Mouse (Mus musculus): ENCODE measurements around the gene Actr5. TPM values are rescaled to one million over a fixed set of nuclear protein-coding genes. Genes with fewer than 3 reads are reported as not detected.

Actr5 gene
- polyA plus RNA-seq, 1 experiment, result 6.4 TPM

- Histone ChIP-seq H3K36me3 (ENCODE audit: control insufficient read depth, insufficient read depth, low read length) (no peaks in the 10 kb centered on the region), H3K4me3 (ENCODE audit: insufficient read depth, low read depth, low read length) (no peak overlapping the region), H3K27ac (ENCODE audit: insufficient read depth, low read depth, low read length) (no peak overlapping the region), H3K27me3 (replicated peaks; ENCODE audit: control insufficient read depth, insufficient read depth, low read length) (no peaks in the 10 kb centered on the region), H3K4me1 (ENCODE audit: control insufficient read depth, insufficient read depth, low read length) (peaks cover 18% of the 10 kb centered on the region; the same call in 1 of the 2 replicates)
- DNase-seq, result no peak
- TF ChIP-seq POLR2A (IDR thresholded peaks at IDR 0.05; ENCODE audit: low read depth, low read length), result no peak
- TF ChIP-seq CTCF (conservative IDR thresholded peaks at IDR 0.05; ENCODE audit: insufficient read depth, insufficient read length, low read depth, low read length), result no peak
- 84% methylated on average over 10 of the region's 10 CpGs for WGBS
Measured at GRCm38 (mm10) chr2:158680357-158680889, 55.7 kb downstream of the Actr5 start.

DNA sequence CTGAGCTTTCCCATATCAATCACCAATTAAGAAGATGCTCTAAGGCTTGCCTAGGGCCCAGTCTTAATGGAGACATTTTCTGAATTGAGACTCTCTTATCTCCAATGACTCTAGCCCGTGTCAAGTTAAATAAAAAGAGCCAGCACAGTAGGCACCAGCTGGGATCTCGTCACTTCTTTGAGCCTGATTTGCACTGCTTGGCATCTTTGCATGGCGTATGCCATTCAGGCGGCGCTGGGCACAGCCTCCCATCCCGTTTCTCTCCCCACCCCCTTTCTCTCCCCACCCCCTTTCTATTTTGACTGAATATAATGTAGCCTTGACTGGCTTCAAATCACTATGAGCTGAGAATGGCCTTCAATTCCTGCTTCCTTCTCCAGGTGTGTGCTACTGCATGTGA is 57.0 kb downstream of the Actr5 start:
- no peak overlapping the region for H3K4me3 ChIP-seq (ENCODE audit: insufficient read depth, low read depth, low read length)
- TF ChIP-seq POLR2A (IDR thresholded peaks at IDR 0.05; ENCODE audit: low read depth, low read length), result no peak
- TF ChIP-seq CTCF (conservative IDR thresholded peaks at IDR 0.05; ENCODE audit: insufficient read depth, insufficient read length, low read depth, low read length), result no peak

DNA sequence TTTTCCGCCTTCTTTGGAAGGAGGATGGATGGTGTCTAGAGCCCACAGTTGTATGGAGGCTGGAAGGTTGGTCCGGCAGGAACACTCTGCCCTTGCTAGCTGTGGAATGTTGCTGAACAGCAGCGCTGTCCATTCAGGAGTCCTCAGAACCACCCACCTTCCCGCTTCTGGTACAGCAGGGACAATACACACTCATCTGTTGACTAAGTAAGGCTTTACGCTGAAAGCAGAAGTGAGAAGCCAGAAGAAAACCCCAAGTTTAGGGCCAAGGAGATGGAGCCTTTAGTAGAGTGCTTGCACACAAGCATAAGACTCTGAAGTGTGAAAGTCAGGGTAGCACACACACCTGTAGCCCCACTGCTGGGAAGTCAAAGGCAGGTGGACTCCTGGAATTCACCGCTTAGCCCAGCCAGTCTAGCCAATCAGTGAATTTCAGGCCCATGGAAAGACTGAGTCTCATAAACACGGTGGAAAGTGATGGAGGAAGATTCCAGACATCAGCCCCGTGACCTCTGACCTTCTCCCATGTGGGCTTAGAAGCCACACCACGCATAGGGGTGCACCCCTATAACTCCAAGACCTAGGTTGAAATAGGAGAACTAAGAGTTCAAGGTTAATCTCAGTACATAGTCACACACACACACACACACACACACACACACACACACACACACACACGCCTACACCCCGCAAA is 57.8 kb downstream of the Actr5 start:
- DNase-seq, result no peak
- Histone ChIP-seq H3K36me3 (ENCODE audit: control insufficient read depth, insufficient read depth, low read length) (no peaks in the 10 kb centered on the region), H3K27me3 (replicated peaks; ENCODE audit: control insufficient read depth, insufficient read depth, low read length) (no peaks in the 10 kb centered on the region), H3K4me1 (ENCODE audit: control insufficient read depth, insufficient read depth, low read length) (peaks cover 28% of the 10 kb centered on the region), H3K27ac (ENCODE audit: insufficient read depth, low read depth, low read length) (peak overlapping the region; percentile 0; the same call in 1 of the 2 replicates), H3K4me3 (ENCODE audit: insufficient read depth, low read depth, low read length) (no peak overlapping the region)
- TF ChIP-seq CTCF (conservative IDR thresholded peaks at IDR 0.05; ENCODE audit: insufficient read depth, insufficient read length, low read depth, low read length), result no peak
- no peak for TF ChIP-seq POLR2A (IDR thresholded peaks at IDR 0.05; ENCODE audit: low read depth, low read length)
- whole genome bisulfite sequencing, result 40% methylated on average over 11 of the region's 11 CpGs

More for the DNA sequence above, 57.0 kb downstream of the Actr5 start:
- DNase-seq, result no peak
- Histone ChIP-seq H3K36me3 (ENCODE audit: control insufficient read depth, insufficient read depth, low read length) (no peaks in the 10 kb centered on the region), H3K27me3 (replicated peaks; ENCODE audit: control insufficient read depth, insufficient read depth, low read length) (no peaks in the 10 kb centered on the region), H3K27ac (ENCODE audit: insufficient read depth, low read depth, low read length) (no peak overlapping the region), H3K4me1 (ENCODE audit: control insufficient read depth, insufficient read depth, low read length) (peaks cover 21% of the 10 kb centered on the region; the same call in 1 of the 2 replicates)
- 76% methylated on average over 6 of the region's 6 CpGs for WGBS

- no peaks in the 10 kb centered on the region for H3K36me3 ChIP-seq (ENCODE audit: control insufficient read depth, insufficient read depth, low read length)
- H3K4me1 ChIP-seq (ENCODE audit: control insufficient read depth, insufficient read depth, low read length), result peaks cover 32% of the 10 kb centered on the region
- no peak for TF ChIP-seq CTCF (conservative IDR thresholded peaks at IDR 0.05; ENCODE audit: insufficient read depth, insufficient read length, low read depth, low read length)
- no peak for TF ChIP-seq POLR2A (IDR thresholded peaks at IDR 0.05; ENCODE audit: low read depth, low read length)
- H3K4me3 ChIP-seq (ENCODE audit: insufficient read depth, low read depth, low read length), result no peak overlapping the region
- no peak overlapping the region for H3K27ac ChIP-seq (ENCODE audit: insufficient read depth, low read depth, low read length)
- no peak for DNase-seq
- no peaks in the 10 kb centered on the region for H3K27me3 ChIP-seq (replicated peaks; ENCODE audit: control insufficient read depth, insufficient read depth, low read length)
- WGBS, result 18% methylated on average over 4 of the region's 4 CpGs
Measured at GRCm38 (mm10) chr2:158683038-158683413, 58.3 kb downstream of the Actr5 start.

- H3K27me3 ChIP-seq (replicated peaks; ENCODE audit: control insufficient read depth, insufficient read depth, low read length), result no peaks in the 10 kb centered on the region
- TF ChIP-seq POLR2A (IDR thresholded peaks at IDR 0.05; ENCODE audit: low read depth, low read length) (no peak), CTCF (conservative IDR thresholded peaks at IDR 0.05; ENCODE audit: insufficient read depth, insufficient read length, low read depth, low read length) (no peak)
- H3K36me3 ChIP-seq (ENCODE audit: control insufficient read depth, insufficient read depth, low read length), result no peaks in the 10 kb centered on the region
- H3K4me3 ChIP-seq (ENCODE audit: insufficient read depth, low read depth, low read length), result no peak overlapping the region
- WGBS, result 49% methylated on average over 9 of the region's 9 CpGs
- peak overlapping the region; percentile 27; the same call in 1 of the 2 replicates for H3K27ac ChIP-seq (ENCODE audit: insufficient read depth, low read depth, low read length)
- H3K4me1 ChIP-seq (ENCODE audit: control insufficient read depth, insufficient read depth, low read length), result peaks cover 44% of the 10 kb centered on the region
- DNase-seq, result no peak
Measured at GRCm38 (mm10) chr2:158684247-158684843, 59.7 kb downstream of the Actr5 start.

- WGBS, result 46% methylated on average over 3 of the region's 3 CpGs
- H3K4me1 ChIP-seq (ENCODE audit: control insufficient read depth, insufficient read depth, low read length), result peaks cover 43% of the 10 kb centered on the region
- no peaks in the 10 kb centered on the region for H3K27me3 ChIP-seq (replicated peaks; ENCODE audit: control insufficient read depth, insufficient read depth, low read length)
- H3K36me3 ChIP-seq (ENCODE audit: control insufficient read depth, insufficient read depth, low read length), result no peaks in the 10 kb centered on the region
- DNase-seq, result no peak
- H3K4me3 ChIP-seq (ENCODE audit: insufficient read depth, low read depth, low read length), result no peak overlapping the region
- no peak for TF ChIP-seq CTCF (conservative IDR thresholded peaks at IDR 0.05; ENCODE audit: insufficient read depth, insufficient read length, low read depth, low read length)
- TF ChIP-seq POLR2A (IDR thresholded peaks at IDR 0.05; ENCODE audit: low read depth, low read length), result no peak
- H3K27ac ChIP-seq (ENCODE audit: insufficient read depth, low read depth, low read length), result peak overlapping the region; percentile 27; the same call in 1 of the 2 replicates
Measured at GRCm38 (mm10) chr2:158684910-158685309, 60.2 kb downstream of the Actr5 start.

DNA sequence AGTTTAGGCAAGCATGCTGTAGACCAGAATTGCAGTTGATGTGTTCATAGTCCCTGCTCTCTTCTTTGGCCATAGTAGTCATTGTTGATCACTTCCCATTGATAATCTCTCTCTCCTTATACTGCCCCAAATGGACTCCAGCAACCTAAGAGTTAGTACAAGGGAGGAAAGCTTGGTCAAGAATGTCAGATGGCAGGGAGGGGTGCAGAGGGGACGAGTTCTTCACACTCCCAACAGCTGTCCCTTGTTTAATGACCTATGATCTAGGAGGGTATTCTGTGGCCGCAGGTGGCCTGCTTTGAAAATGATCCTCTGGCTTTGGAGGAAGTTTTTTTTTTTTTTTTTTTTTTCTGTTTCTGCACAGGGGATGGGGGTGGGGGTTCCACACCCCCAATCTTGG is 61.7 kb downstream of the Actr5 start:
- 35% methylated on average over 2 of the region's 2 CpGs for WGBS
- no peak overlapping the region for H3K27ac ChIP-seq (ENCODE audit: insufficient read depth, low read depth, low read length)
- H3K4me3 ChIP-seq (ENCODE audit: insufficient read depth, low read depth, low read length), result no peak overlapping the region
- no peak for DNase-seq
- H3K4me1 ChIP-seq (ENCODE audit: control insufficient read depth, insufficient read depth, low read length), result peaks cover 40% of the 10 kb centered on the region
- H3K36me3 ChIP-seq (ENCODE audit: control insufficient read depth, insufficient read depth, low read length), result no peaks in the 10 kb centered on the region
- TF ChIP-seq CTCF (conservative IDR thresholded peaks at IDR 0.05; ENCODE audit: insufficient read depth, insufficient read length, low read depth, low read length) (no peak), POLR2A (IDR thresholded peaks at IDR 0.05; ENCODE audit: low read depth, low read length) (no peak)
- no peaks in the 10 kb centered on the region for H3K27me3 ChIP-seq (replicated peaks; ENCODE audit: control insufficient read depth, insufficient read depth, low read length)
